Mouse (Mus musculus) kidney, adult 2 months (tissue): ENCODE data around the gene Spag8. TPM values are rescaled to one million over a fixed set of nuclear protein-coding genes. Genes with fewer than 3 reads are reported as not detected.

Experiments
- DNase-seq: peaks from one replicate; pipeline ENCODE4 v3.0.0; 2021
- H3K27ac ChIP-seq: fragments of 200-500 bp; 2 replicates; pipeline ENCODE4 v1.5.1; 2012; ENCODE audit warnings: low read depth, low read length, control low read depth, inconsistent platforms; ENCODE audit not compliant: insufficient read depth
- H3K27me3 ChIP-seq: fragments of 200-500 bp; replicated peaks from 2 replicates; pipeline ENCODE4 v1.6.1; 2012; ENCODE audit warnings: mild to moderate bottlenecking, moderate library complexity, low read length, inconsistent platforms; ENCODE audit not compliant: control insufficient read depth, insufficient read depth
- H3K36me3 ChIP-seq: fragments of 200-500 bp; 2 replicates; pipeline ENCODE4 v1.6.1; 2012; ENCODE audit warnings: mild to moderate bottlenecking, moderate library complexity, low read length, inconsistent platforms; ENCODE audit not compliant: control insufficient read depth, insufficient read depth
- H3K4me1 ChIP-seq: fragments of 200-500 bp; 2 replicates; pipeline ENCODE4 v1.6.1; 2011; ENCODE audit warnings: low read length; ENCODE audit not compliant: control insufficient read depth, insufficient read depth
- H3K4me3 ChIP-seq: fragments of 200-500 bp; 2 replicates; pipeline ENCODE4 v1.5.1; 2011; ENCODE audit warnings: mild to moderate bottlenecking, low read depth, low read length, control low read depth; ENCODE audit not compliant: insufficient read depth
- CTCF ChIP-seq: fragments of 200-500 bp; conservative IDR thresholded peaks from 2 replicates; pipeline ENCODE4 v1.5.1; 2011; ENCODE audit warnings: low read depth, mild to moderate bottlenecking, control low read depth, low read length, moderate library complexity, mixed read lengths; ENCODE audit not compliant: insufficient read depth, insufficient read length
- POLR2A ChIP-seq: fragments of 200-500 bp; IDR thresholded peaks from one replicate; pipeline ENCODE4 v1.6.1; 2011; ENCODE audit warnings: low read depth, low read length, control low read depth
- WGBS: fragments of 180-500 bp; shearing (Covaris S2); methylation state at CpG from one replicate; pipeline ENCODE4 v1.1.7; 2018; 5-methylcytosine and 5-hydroxymethylcytosine counted together
- polyA plus RNA-seq: library from polyadenylated mRNA; depleted of rRNA; stranded (reverse); fragments of >200 nt; gene quantifications from 2 replicates; pipeline ENCODE4 v1.2.3, GENCODE M21; 2012; rRNA removed

The Spag8 gene
- 2.2 and 2.4 TPM in 2 replicates for polyA plus RNA-seq

DNA sequence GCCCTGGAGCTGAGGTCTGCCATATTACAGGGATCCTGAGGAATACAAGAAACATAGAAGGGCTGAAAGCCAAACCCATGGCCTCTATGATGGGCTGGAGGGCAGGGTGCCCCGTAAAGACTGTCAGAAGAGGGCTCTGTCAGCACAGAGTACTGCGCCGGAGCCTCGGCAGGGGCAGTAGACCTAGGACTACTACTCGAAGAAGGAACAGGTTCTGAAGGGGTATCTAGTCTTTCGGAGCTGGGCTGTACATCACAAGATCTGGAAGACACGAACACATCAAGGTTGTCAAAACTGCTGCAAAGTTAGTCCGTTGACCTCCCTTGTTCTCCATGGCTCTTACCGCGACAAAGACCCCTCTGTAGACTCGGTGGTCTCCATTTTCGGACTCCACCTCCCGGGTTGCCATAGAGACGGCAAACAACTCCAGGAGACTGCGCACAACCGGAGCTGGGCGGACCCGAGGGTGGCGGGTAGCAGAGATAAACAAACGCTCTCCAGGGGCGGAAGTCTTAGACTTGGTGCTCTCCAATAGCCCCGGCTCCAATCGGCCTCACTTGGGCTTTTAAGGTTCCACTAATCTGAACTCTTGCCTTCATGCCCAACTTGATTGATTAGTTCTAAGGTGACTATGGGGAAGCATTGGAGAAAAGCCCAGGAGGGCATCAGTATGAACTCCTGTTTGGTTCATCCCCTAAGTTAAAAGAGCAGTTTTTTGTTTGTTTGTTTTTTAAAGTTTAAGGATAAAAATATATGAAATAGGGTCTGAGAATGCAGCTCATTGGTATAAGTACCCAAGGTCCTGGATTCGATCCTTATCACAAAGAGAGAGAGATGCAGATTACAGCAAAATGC, at the start of gene Spag8:
Gene Spag8 (minus strand): TSS at position 434 of the 855 bp plus-strand sequence.
- no peaks in the 10 kb centered on the region for H3K36me3 ChIP-seq
- peak within 1 kb of the TSS; percentile 64 for H3K27ac ChIP-seq
- TF ChIP-seq POLR2A = no peak
- no peak for TF ChIP-seq CTCF
- H3K4me3 ChIP-seq = no peak within 1 kb of the TSS
- DNase-seq = peak; percentile 27
- WGBS = 34% methylated on average over 24 of the region's 24 CpGs
- H3K4me1 ChIP-seq = peaks cover 7% of the 10 kb centered on the region; the same call in 1 of the 2 replicates
- no peaks in the 10 kb centered on the region for H3K27me3 ChIP-seq

- Histone ChIP-seq H3K4me3 (no peak within 1 kb of the TSS), H3K4me1 (no peaks in the 10 kb centered on the region), H3K36me3 (no peaks in the 10 kb centered on the region), H3K27me3 (no peaks in the 10 kb centered on the region), H3K27ac (no peak within 1 kb of the TSS)
- TF ChIP-seq CTCF (no peak), POLR2A (no peak)
- WGBS = 94% methylated on average over 6 of the region's 6 CpGs
- DNase-seq = no peak
Observed at GRCm38 (mm10) chr4:43700707-43701106, 47.3 kb upstream of the Spag8 start, which contains the start of gene Olfr70. Gene Olfr70 (minus strand): TSS chr4:43700807.

DNA sequence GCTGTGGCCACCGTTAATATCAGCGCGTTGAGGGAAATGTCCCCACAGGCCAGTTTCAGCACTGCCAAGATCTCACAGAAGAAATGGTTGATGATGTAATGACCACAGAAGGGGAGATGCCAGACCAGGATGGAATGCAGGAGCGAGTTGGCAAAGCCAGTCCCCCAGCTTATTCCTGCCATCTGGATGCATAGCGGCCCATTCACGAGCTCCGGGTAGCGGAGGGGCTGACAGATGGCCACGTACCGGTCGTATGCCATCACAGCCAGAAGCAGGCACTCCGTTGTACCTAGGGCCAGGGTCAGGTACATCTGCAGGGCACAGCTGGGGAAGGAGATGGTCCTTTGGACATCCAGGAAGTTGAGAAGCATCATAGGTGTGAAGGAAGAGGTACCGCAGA, 43.2 kb upstream of the Spag8 start:
- H3K36me3 ChIP-seq = no peaks in the 10 kb centered on the region
- WGBS = 93% methylated on average over 13 of the region's 13 CpGs
- H3K27ac ChIP-seq = no peak overlapping the region
- no peaks in the 10 kb centered on the region for H3K27me3 ChIP-seq
- no peak overlapping the region for H3K4me3 ChIP-seq
- no peak for DNase-seq
- H3K4me1 ChIP-seq = peaks cover 2% of the 10 kb centered on the region; the same call in 1 of the 2 replicates
- TF ChIP-seq POLR2A (no peak), CTCF (no peak)

- DNase-seq = peak; percentile 74
- Histone ChIP-seq H3K27ac (peak overlapping the region; percentile 61; the same call in 1 of the 2 replicates), H3K4me3 (no peak overlapping the region), H3K36me3 (no peaks in the 10 kb centered on the region), H3K4me1 (peaks cover 2% of the 10 kb centered on the region; the same call in 1 of the 2 replicates), H3K27me3 (no peaks in the 10 kb centered on the region)
- whole genome bisulfite sequencing = 20% methylated on average over 9 of the region's 9 CpGs
- TF ChIP-seq CTCF = no peak
- TF ChIP-seq POLR2A = no peak
Observed at GRCm38 (mm10) chr4:43695249-43695671, 41.9 kb upstream of the Spag8 start.

GRCm38 (mm10) chr4:43694439-43695248, 41.2 kb upstream of the Spag8 start:
- H3K36me3 ChIP-seq = no peaks in the 10 kb centered on the region
- H3K4me3 ChIP-seq = no peak overlapping the region
- no peak overlapping the region for H3K27ac ChIP-seq
- H3K4me1 ChIP-seq = peaks cover 2% of the 10 kb centered on the region; the same call in 1 of the 2 replicates
- H3K27me3 ChIP-seq = no peaks in the 10 kb centered on the region
- no peak for DNase-seq
- WGBS = 89% methylated on average over 1 of the region's 1 CpGs
- TF ChIP-seq CTCF = no peak
- TF ChIP-seq POLR2A = no peak

DNA sequence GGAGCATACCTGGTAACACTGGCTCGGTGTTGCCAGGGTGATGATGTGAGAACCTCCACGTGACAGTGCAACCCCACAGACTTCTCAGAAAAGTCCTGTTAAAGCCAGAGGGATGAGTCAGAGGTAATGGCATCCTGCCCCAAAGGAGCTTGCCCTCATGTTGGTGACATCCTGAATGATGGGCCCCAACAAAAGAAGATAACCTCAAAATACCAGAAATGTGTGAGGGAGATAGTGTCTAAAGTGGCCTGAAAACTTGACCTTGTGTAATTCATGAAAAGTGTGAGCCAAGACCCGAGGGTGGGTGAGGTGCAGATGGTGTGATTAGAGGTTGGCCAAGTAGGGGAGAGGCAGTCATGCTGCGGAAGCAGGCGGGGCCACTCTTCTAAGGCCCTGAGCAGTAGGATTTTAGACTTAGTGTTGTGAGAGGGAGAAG, 40.4 kb upstream of the Spag8 start:
- H3K27ac ChIP-seq = no peak overlapping the region
- DNase-seq = peak; percentile 34
- H3K4me3 ChIP-seq = no peak overlapping the region
- TF ChIP-seq CTCF (no peak), POLR2A (no peak)
- no peaks in the 10 kb centered on the region for H3K27me3 ChIP-seq
- no peaks in the 10 kb centered on the region for H3K36me3 ChIP-seq
- H3K4me1 ChIP-seq = peaks cover 2% of the 10 kb centered on the region; the same call in 1 of the 2 replicates
- 70% methylated on average over 5 of the region's 5 CpGs for WGBS

GRCm38 (mm10) chr4:43691026-43691425, 37.6 kb upstream of the Spag8 start:
- H3K27ac ChIP-seq = no peak overlapping the region
- WGBS = 84% methylated on average over 5 of the region's 5 CpGs
- no peaks in the 10 kb centered on the region for H3K36me3 ChIP-seq
- H3K4me3 ChIP-seq = no peak overlapping the region
- no peak for DNase-seq
- TF ChIP-seq CTCF (no peak), POLR2A (no peak)
- no peaks in the 10 kb centered on the region for H3K27me3 ChIP-seq
- H3K4me1 ChIP-seq = peaks cover 2% of the 10 kb centered on the region; the same call in 1 of the 2 replicates
